Mouse (Mus musculus) limb, embryonic 10.5 days (tissue): ENCODE measurements around the gene Zfp607b. TPM values are rescaled to one million over a fixed set of nuclear protein-coding genes. Genes with fewer than 3 reads are reported as not detected.

Experiments used
- DNase-seq: peaks from one replicate; pipeline ENCODE4 v3.0.0-alpha.2; 2017; ENCODE audit warnings: low spot score
- H3K27ac ChIP-seq: fragments of 300-500 bp; sonication (generic); 2 replicates; pipeline ENCODE4 v1.5.1; 2016; ENCODE audit warnings: mild to moderate bottlenecking
- H3K27me3 ChIP-seq: fragments of 300-500 bp; sonication (generic); 2 replicates; pipeline ENCODE4 v1.6.1; 2016; ENCODE audit warnings: low read depth, mild to moderate bottlenecking; ENCODE audit not compliant: poor library complexity, severe bottlenecking
- H3K36me3 ChIP-seq: fragments of 300-500 bp; sonication (generic); 2 replicates; pipeline ENCODE4 v1.6.1; 2016; ENCODE audit warnings: mild to moderate bottlenecking, moderate library complexity
- H3K4me1 ChIP-seq: fragments of 300-500 bp; sonication (generic); 2 replicates; pipeline ENCODE4 v1.6.1; 2016
- H3K4me3 ChIP-seq: fragments of 300-500 bp; sonication (generic); 2 replicates; pipeline ENCODE4 v1.5.1; 2016; ENCODE audit warnings: mild to moderate bottlenecking, moderate library complexity
- H3K9me3 ChIP-seq: fragments of 300-500 bp; sonication (generic); replicated peaks from 2 replicates; pipeline ENCODE4 v1.6.1; 2016; ENCODE audit warnings: mild to moderate bottlenecking
- WGBS: fragments of 180-500 bp; shearing (Covaris S2); methylation state at CpG from one replicate; pipeline ENCODE4 v1.1.7; 2016; 5-methylcytosine and 5-hydroxymethylcytosine counted together
- polyA plus RNA-seq: library from polyadenylated mRNA; unstranded; fragments of >200 nt; fragmentation: Nextera tagmentation; extraction: Ambion mirVana; gene quantifications from 2 replicates; pipeline ENCODE4 v1.2.1, GENCODE M21; 2016

The Zfp607b gene
- polyA plus RNA-seq, 1 experiment from 2014 or later, result 3.3 TPM

- no peak overlapping the region for H3K4me3 ChIP-seq
- H3K27ac ChIP-seq, result no peak overlapping the region
- H3K27me3 ChIP-seq, result peaks cover 71% of the 10 kb centered on the region
- no peaks in the 10 kb centered on the region for H3K9me3 ChIP-seq
- WGBS, result 56% methylated on average over 14 of the region's 14 CpGs
- DNase-seq, result no peak
- peaks cover 28% of the 10 kb centered on the region for H3K36me3 ChIP-seq
- H3K4me1 ChIP-seq, result peaks cover 8% of the 10 kb centered on the region
These were observed 30.2 kb upstream of the Zfp607b start for GRCm38 (mm10) chr7:27658712-27659663.

GRCm38 (mm10) chr7:27662038-27662437 lies 27.1 kb upstream of the Zfp607b start:
- H3K9me3 ChIP-seq, result no peaks in the 10 kb centered on the region
- H3K27ac ChIP-seq, result no peak overlapping the region
- peaks cover 41% of the 10 kb centered on the region for H3K36me3 ChIP-seq
- no peak for DNase-seq
- 90% methylated on average over 4 of the region's 4 CpGs for WGBS
- H3K4me3 ChIP-seq, result no peak overlapping the region
- H3K27me3 ChIP-seq, result peaks cover 52% of the 10 kb centered on the region
- H3K4me1 ChIP-seq, result peaks cover 5% of the 10 kb centered on the region

- 67% methylated on average over 9 of the region's 9 CpGs for WGBS
- 0 out of 2 replicates have a peak overlapping the region, but pooled peaks have one; percentile 92 for H3K27ac ChIP-seq
These were observed 16.0 kb upstream of the Zfp607b start for GRCm38 (mm10) chr7:27673064-27673574.

GRCm38 (mm10) chr7:27673575-27674131 lies 15.5 kb upstream of the Zfp607b start:
- WGBS, result 1% methylated on average over 52 of the region's 52 CpGs
- Histone ChIP-seq H3K4me1 (peaks cover 27% of the 10 kb centered on the region), H3K27ac (peak overlapping the region; percentile 92), H3K36me3 (peaks cover 25% of the 10 kb centered on the region), H3K27me3 (no peaks in the 10 kb centered on the region), H3K9me3 (no peaks in the 10 kb centered on the region), H3K4me3 (peak overlapping the region; percentile 91)
- peak; percentile 49 for DNase-seq

More at GRCm38 (mm10) chr7:27673064-27673574, 16.0 kb upstream of the Zfp607b start:
- H3K9me3 ChIP-seq, result no peaks in the 10 kb centered on the region
- peaks cover 30% of the 10 kb centered on the region for H3K36me3 ChIP-seq
- H3K4me3 ChIP-seq, result peak overlapping the region; percentile 91
- H3K4me1 ChIP-seq, result peaks cover 27% of the 10 kb centered on the region
- no peaks in the 10 kb centered on the region for H3K27me3 ChIP-seq
- peak; percentile 38 for DNase-seq

GRCm38 (mm10) chr7:27674195-27674521 lies 15.0 kb upstream of the Zfp607b start:
- Histone ChIP-seq H3K4me1 (peaks cover 27% of the 10 kb centered on the region), H3K27me3 (no peaks in the 10 kb centered on the region), H3K9me3 (no peaks in the 10 kb centered on the region), H3K36me3 (peaks cover 21% of the 10 kb centered on the region), H3K27ac (peak overlapping the region; percentile 92), H3K4me3 (peak overlapping the region; percentile 91)
- WGBS, result under 1% methylated on average over 38 of the region's 38 CpGs
- no peak for DNase-seq

GRCm38 (mm10) chr7:27674522-27675221 lies 14.5 kb upstream of the Zfp607b start, which contains the start of gene Map3k10:
Map3k10 (minus strand) TSS chr7:27674598.
- WGBS, result under 1% methylated on average over 31 of the region's 31 CpGs
- Histone ChIP-seq H3K36me3 (peaks cover 21% of the 10 kb centered on the region), H3K9me3 (no peaks in the 10 kb centered on the region), H3K4me3 (peak within 1 kb of the TSS; percentile 91), H3K27me3 (no peaks in the 10 kb centered on the region), H3K27ac (peak within 1 kb of the TSS; percentile 92), H3K4me1 (peaks cover 27% of the 10 kb centered on the region)
- peak; percentile 95 for DNase-seq

- no peak for DNase-seq
- H3K9me3 ChIP-seq, result no peaks in the 10 kb centered on the region
- H3K36me3 ChIP-seq, result peaks cover 18% of the 10 kb centered on the region
- peaks cover 27% of the 10 kb centered on the region for H3K4me1 ChIP-seq
- peak overlapping the region; percentile 91 for H3K4me3 ChIP-seq
- 34% methylated on average over 14 of the region's 14 CpGs for WGBS
- peak overlapping the region; percentile 92 for H3K27ac ChIP-seq
- no peaks in the 10 kb centered on the region for H3K27me3 ChIP-seq
These were observed 13.9 kb upstream of the Zfp607b start for GRCm38 (mm10) chr7:27675222-27675612.

GRCm38 (mm10) chr7:27683218-27683617 lies 5.9 kb upstream of the Zfp607b start:
- WGBS, result 73% methylated on average over 2 of the region's 2 CpGs
- no peak overlapping the region for H3K27ac ChIP-seq

GRCm38 (mm10) chr7:27685220-27685619 lies 3.9 kb upstream of the Zfp607b start:
- Histone ChIP-seq H3K27me3 (no peaks in the 10 kb centered on the region), H3K27ac (no peak overlapping the region), H3K36me3 (no peaks in the 10 kb centered on the region), H3K4me3 (peak overlapping the region; percentile 19; the same call in 1 of the 2 replicates), H3K4me1 (peaks cover 12% of the 10 kb centered on the region), H3K9me3 (no peaks in the 10 kb centered on the region)
- no peak for DNase-seq
- WGBS, result 49% methylated on average over 5 of the region's 5 CpGs

More at GRCm38 (mm10) chr7:27683218-27683617, 5.9 kb upstream of the Zfp607b start:
- H3K4me3 ChIP-seq, result no peak overlapping the region
- no peaks in the 10 kb centered on the region for H3K27me3 ChIP-seq
- H3K9me3 ChIP-seq, result no peaks in the 10 kb centered on the region
- peaks cover 2% of the 10 kb centered on the region for H3K4me1 ChIP-seq
- no peaks in the 10 kb centered on the region for H3K36me3 ChIP-seq
- DNase-seq, result no peak

- peaks cover 12% of the 10 kb centered on the region for H3K4me1 ChIP-seq
- peak; percentile 40 for DNase-seq
- no peaks in the 10 kb centered on the region for H3K9me3 ChIP-seq
- no peaks in the 10 kb centered on the region for H3K36me3 ChIP-seq
- peak overlapping the region; percentile 19; the same call in 1 of the 2 replicates for H3K4me3 ChIP-seq
- under 1% methylated on average over 6 of the region's 6 CpGs for WGBS
- H3K27me3 ChIP-seq, result no peaks in the 10 kb centered on the region
- H3K27ac ChIP-seq, result no peak overlapping the region
These were observed 3.5 kb upstream of the Zfp607b start for GRCm38 (mm10) chr7:27685681-27686080.

- no peaks in the 10 kb centered on the region for H3K27me3 ChIP-seq
- no peaks in the 10 kb centered on the region for H3K9me3 ChIP-seq
- H3K36me3 ChIP-seq, result no peaks in the 10 kb centered on the region
- H3K4me1 ChIP-seq, result peaks cover 12% of the 10 kb centered on the region
- WGBS, result 87% methylated on average over 1 of the region's 1 CpGs
- no peak overlapping the region for H3K4me3 ChIP-seq
- no peak for DNase-seq
- no peak overlapping the region for H3K27ac ChIP-seq
These were observed 2.1 kb upstream of the Zfp607b start for GRCm38 (mm10) chr7:27687043-27687442.

- Histone ChIP-seq H3K36me3 (no peaks in the 10 kb centered on the region), H3K27me3 (no peaks in the 10 kb centered on the region), H3K27ac (no peak overlapping the region), H3K4me3 (no peak overlapping the region), H3K4me1 (peaks cover 12% of the 10 kb centered on the region), H3K9me3 (no peaks in the 10 kb centered on the region)
- WGBS, result 75% methylated on average over 3 of the region's 3 CpGs
- DNase-seq, result no peak
These were observed 1.3 kb upstream of the Zfp607b start for GRCm38 (mm10) chr7:27687836-27688235.
